Comparison of ENCODE assay signal across 14 mouse cellular contexts in the genomic region with DNA sequence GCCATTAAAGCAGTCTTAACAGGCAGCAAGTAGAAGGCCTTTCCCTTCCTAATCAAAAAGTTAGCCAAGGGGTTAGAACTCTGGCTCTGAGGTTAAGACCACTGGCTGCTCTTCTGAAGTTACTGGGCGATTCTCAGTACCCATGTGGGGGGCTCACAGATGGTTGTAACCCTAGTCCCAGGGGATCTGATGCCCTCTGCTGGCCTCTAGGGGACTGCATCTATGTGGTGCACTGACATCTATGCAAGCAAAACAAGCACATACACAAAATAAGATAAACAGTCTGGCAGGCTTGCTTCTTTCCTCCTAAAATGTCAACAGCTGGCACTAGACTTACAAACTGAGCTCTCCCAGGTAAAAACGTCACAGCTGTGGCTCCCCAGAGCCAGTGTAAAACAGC. TPM values are rescaled to one million over a fixed set of nuclear protein-coding genes. Genes with fewer than 3 reads are reported as not detected.
DNase-seq lines count a peak whose midpoint lies in the region; ATAC-seq and TF ChIP-seq lines count a peak whose summit lies in the region.
"Had no signal": no experiment of that assay in that cellular context is flagged by ENCODE, and none has a peak within 500 bp of the region (broad histone marks: within the 10 kb centered on the region; RNA-seq: fewer than 3 reads in every experiment).

No protein-coding gene starts in this region.

- H3K4me1 ChIP-seq in forebrain, postnatal 0 days (ENCODE audit: insufficient read depth) = no peaks in the 10 kb centered on the region
- H3K4me1 ChIP-seq in forebrain, embryonic 11.5 days (replicated peaks; ENCODE audit: control insufficient read depth, insufficient read depth, low read length) = peaks cover 5% of the 10 kb centered on the region
- H3K4me1 ChIP-seq in liver, postnatal 0 days (ENCODE audit: insufficient read depth) = no peaks in the 10 kb centered on the region
- peaks cover 5% of the 10 kb centered on the region; the same call in 1 of the 2 replicates for H3K4me1 ChIP-seq in liver, embryonic 11.5 days (replicated peaks; ENCODE audit: control insufficient read depth, insufficient read depth, low read length)
- no peaks in the 10 kb centered on the region for H3K4me1 ChIP-seq in bone marrow macrophage, adult 2 months (ENCODE audit: control insufficient read depth, insufficient read depth, low read length)
- H3K4me1 ChIP-seq: lung, embryonic 15.5 days had no signal

- H3K9ac ChIP-seq in forebrain, postnatal 0 days = no peak overlapping the region
- no peak overlapping the region for H3K9ac ChIP-seq in forebrain, embryonic 11.5 days (ENCODE audit: low read length)
- no peak overlapping the region for H3K9ac ChIP-seq in liver, postnatal 0 days (replicated peaks)
- no peak overlapping the region for H3K9ac ChIP-seq in liver, embryonic 11.5 days (ENCODE audit: low read depth, low read length)
- H3K9ac ChIP-seq: lung, embryonic 15.5 days; midbrain, embryonic 12.5 days; neural tube, embryonic 12.5 days had no signal

- H3K36me3 ChIP-seq in forebrain, postnatal 0 days (ENCODE audit: insufficient read depth) = peaks cover 16% of the 10 kb centered on the region; the same call in 1 of the 2 replicates
- H3K36me3 ChIP-seq in forebrain, embryonic 11.5 days (ENCODE audit: control insufficient read depth, insufficient read depth, low read length) = no peaks in the 10 kb centered on the region
- H3K36me3 ChIP-seq in liver, postnatal 0 days (replicated peaks; ENCODE audit: insufficient read depth, low read length) = peaks cover 19% of the 10 kb centered on the region
- 0 out of 2 replicates have a peak, but pooled peaks cover 2% of the 10 kb centered on the region for H3K36me3 ChIP-seq in liver, embryonic 11.5 days (ENCODE audit: control insufficient read depth, insufficient read depth, low read length)
- H3K36me3 ChIP-seq in C2C12 (ENCODE audit: control insufficient read depth, insufficient read depth) = peaks cover 13% of the 10 kb centered on the region

- no peak for ATAC-seq in forebrain, postnatal 0 days
- no peak for ATAC-seq in forebrain, embryonic 11.5 days (replicated peaks; ENCODE audit: low FRiP score)
- no peak for ATAC-seq in liver, postnatal 0 days
- ATAC-seq in liver, embryonic 11.5 days (replicated peaks; ENCODE audit: low FRiP score) = no peak
- ATAC-seq: intestine, embryonic 16.5 days had no signal

- 0 out of 2 replicates have a peak, but pooled peaks have one; percentile 16 for TF ChIP-seq CTCF in forebrain, postnatal 0 days (IDR thresholded peaks at IDR 0.05; ENCODE audit: low read depth)
- TF ChIP-seq CTCF in liver, postnatal 0 days (IDR thresholded peaks at IDR 0.05; ENCODE audit: low read depth) = peak; percentile 46
- TF ChIP-seq CTCF in C2C12 (IDR thresholded peaks at IDR 0.05; ENCODE audit: control insufficient read depth, insufficient read depth, insufficient read length) = peak; percentile 4
- TF ChIP-seq CTCF in bone marrow macrophage, adult 2 months (IDR thresholded peaks at IDR 0.05; ENCODE audit: low read depth, low read length) = peak; percentile 24; the same call in 1 of the 2 replicates

- whole genome bisulfite sequencing in forebrain, postnatal 0 days = 58% methylated on average over 2 of the region's 2 CpGs
- 73% methylated on average over 2 of the region's 2 CpGs for WGBS in forebrain, embryonic 11.5 days
- WGBS in liver, postnatal 0 days (ENCODE audit: insufficient replicate concordance) = 54% methylated on average over 2 of the region's 2 CpGs
- 59% methylated on average over 2 of the region's 2 CpGs for WGBS in liver, embryonic 11.5 days

- H3K9me3 ChIP-seq in forebrain, postnatal 0 days (ENCODE audit: low read length) = no peaks in the 10 kb centered on the region
- H3K9me3 ChIP-seq in forebrain, embryonic 11.5 days (ENCODE audit: control insufficient read depth, low read length) = 0 out of 2 replicates have a peak, but pooled peaks cover under 1% of the 10 kb centered on the region
- no peaks in the 10 kb centered on the region for H3K9me3 ChIP-seq in liver, postnatal 0 days (ENCODE audit: low read length)
- H3K9me3 ChIP-seq in liver, embryonic 11.5 days (ENCODE audit: control insufficient read depth, low read length) = no peaks in the 10 kb centered on the region
- H3K9me3 ChIP-seq: lung, embryonic 15.5 days had no signal

- no peak for DNase-seq in forebrain, postnatal 0 days
- DNase-seq in forebrain, embryonic 11.5 days (ENCODE audit: low spot score) = no peak
- DNase-seq in liver, postnatal 0 days = no peak
- DNase-seq in liver, embryonic 11.5 days (ENCODE audit: low spot score) = no peak
- no peak for DNase-seq in adrenal gland, postnatal 14 days
- no peak for DNase-seq in natural killer cell, adult 2 months (ENCODE audit: low spot score in 2 of 2)
- DNase-seq: heart, adult 18-20 months; heart, postnatal 36 days had no signal

- no peak overlapping the region for H3ac ChIP-seq in C2C12 (ENCODE audit: control insufficient read depth, insufficient read length, low read depth)

- H3K79me3 ChIP-seq in C2C12 (ENCODE audit: low read depth) = no peaks in the 10 kb centered on the region

- no peak overlapping the region for H3K4me3 ChIP-seq in forebrain, postnatal 0 days (ENCODE audit: low read depth, low read length)
- H3K4me3 ChIP-seq in forebrain, embryonic 11.5 days (ENCODE audit: low read depth, low read length) = no peak overlapping the region
- H3K4me3 ChIP-seq in liver, postnatal 0 days (ENCODE audit: low read depth, low read length) = no peak overlapping the region
- no peak overlapping the region for H3K4me3 ChIP-seq in liver, embryonic 11.5 days (ENCODE audit: low read depth, low read length)
- no peak overlapping the region for H3K4me3 ChIP-seq in C2C12 (ENCODE audit: insufficient read depth, poor library complexity, severe bottlenecking)
- H3K4me3 ChIP-seq in bone marrow macrophage, adult 2 months (ENCODE audit: insufficient read depth, low read length) = no peak overlapping the region
- H3K4me3 ChIP-seq: lung, embryonic 15.5 days; midbrain, embryonic 12.5 days; neural tube, embryonic 12.5 days had no signal

- H3K27me3 ChIP-seq in forebrain, postnatal 0 days (ENCODE audit: insufficient read depth, low read length) = no peaks in the 10 kb centered on the region; the same call in 1 of the 2 replicates
- H3K27me3 ChIP-seq in forebrain, embryonic 11.5 days (ENCODE audit: control insufficient read depth, insufficient read depth, low read length) = peaks cover 6% of the 10 kb centered on the region
- H3K27me3 ChIP-seq in liver, postnatal 0 days (ENCODE audit: insufficient read depth, low read length) = no peaks in the 10 kb centered on the region
- H3K27me3 ChIP-seq in liver, embryonic 11.5 days (replicated peaks; ENCODE audit: control insufficient read depth, insufficient read depth, low read length) = peaks cover 4% of the 10 kb centered on the region; the same call in 1 of the 2 replicates
- H3K27me3 ChIP-seq in C2C12 (ENCODE audit: control insufficient read depth, insufficient read depth, insufficient read length) = no peaks in the 10 kb centered on the region

- H3K79me2 ChIP-seq in C2C12 (ENCODE audit: control insufficient read depth, insufficient read depth) = no peaks in the 10 kb centered on the region

- no peak for TF ChIP-seq EP300 in liver, postnatal 0 days (IDR thresholded peaks at IDR 0.05; ENCODE audit: low read depth)

- H3K27ac ChIP-seq in forebrain, postnatal 0 days (ENCODE audit: low read depth, low read length) = no peak overlapping the region
- H3K27ac ChIP-seq in forebrain, embryonic 11.5 days (ENCODE audit: low read depth, low read length) = no peak overlapping the region
- no peak overlapping the region for H3K27ac ChIP-seq in liver, postnatal 0 days (ENCODE audit: low read depth)
- no peak overlapping the region for H3K27ac ChIP-seq in liver, embryonic 11.5 days (ENCODE audit: low read depth, low read length)
- H3K27ac ChIP-seq in bone marrow macrophage, adult 2 months (ENCODE audit: insufficient read depth, low read depth, low read length) = no peak overlapping the region
- H3K27ac ChIP-seq: lung, embryonic 15.5 days; midbrain, embryonic 12.5 days; neural tube, embryonic 12.5 days had no signal

- no peak overlapping the region for H3K4me2 ChIP-seq in forebrain, postnatal 0 days (ENCODE audit: low read depth)
- no peak overlapping the region for H3K4me2 ChIP-seq in forebrain, embryonic 11.5 days (ENCODE audit: low read depth, low read length, severe bottlenecking)
- H3K4me2 ChIP-seq in liver, postnatal 0 days (ENCODE audit: low read depth, low read length) = no peak overlapping the region
- no peak overlapping the region for H3K4me2 ChIP-seq in liver, embryonic 11.5 days
- H3K4me2 ChIP-seq: lung, embryonic 15.5 days; midbrain, embryonic 12.5 days; neural tube, embryonic 12.5 days had no signal

- TF ChIP-seq POLR2A in bone marrow macrophage, adult 2 months (IDR thresholded peaks at IDR 0.05; ENCODE audit: borderline replicate concordance, low read depth, low read length) = no peak

RNA-seq across cellular contexts. Expression of gene Marveld2, which starts 3.9 kb away (rescaled TPM):
- total RNA-seq in forebrain, postnatal 0 days (2014; rRNA removed) = 1.0 and 1.8 TPM in 2 replicates
- 1.1 and 1.3 TPM in 2 replicates for polyA plus RNA-seq in forebrain, postnatal 0 days (2015; fragmentation: Nextera tagmentation; extraction: Ambion mirVana)
- polyA plus RNA-seq in forebrain, embryonic 11.5 days (2014; fragmentation: Nextera tagmentation; extraction: Ambion mirVana) = 2.7 and 4.1 TPM in 2 replicates
- polyA plus RNA-seq in liver, postnatal 0 days (2015; fragmentation: Nextera tagmentation; extraction: Ambion mirVana) = 8.6 and 9.4 TPM in 2 replicates
- 9.1 and 9.5 TPM in 2 replicates for polyA plus RNA-seq in liver, embryonic 11.5 days (2014; fragmentation: Nextera tagmentation; extraction: Ambion mirVana)
- polyA plus RNA-seq in C2C12 (2012; fragmentation: generic; extraction: Trizol) = 0.05 TPM
- 0.47 TPM in 1 of 2 replicates, not detected in the other for polyA plus RNA-seq in bone marrow macrophage, adult 2 months (2012; ENCODE audit: insufficient read depth, insufficient read length, missing spikeins)
- 0.89 and 1.0 TPM in 2 replicates for total RNA-seq in adrenal gland, postnatal 14 days (2021)

RNA-seq across cellular contexts. Expression of gene Ak6, which starts 37.9 kb away (rescaled TPM):
- 162 and 212 TPM in 2 replicates for total RNA-seq in forebrain, postnatal 0 days (2014; rRNA removed)
- polyA plus RNA-seq in forebrain, postnatal 0 days (2015; fragmentation: Nextera tagmentation; extraction: Ambion mirVana) = 401 and 512 TPM in 2 replicates
- 344 and 354 TPM in 2 replicates for polyA plus RNA-seq in forebrain, embryonic 11.5 days (2014; fragmentation: Nextera tagmentation; extraction: Ambion mirVana)
- polyA plus RNA-seq in liver, postnatal 0 days (2015; fragmentation: Nextera tagmentation; extraction: Ambion mirVana) = 120 and 123 TPM in 2 replicates
- 328 and 349 TPM in 2 replicates for polyA plus RNA-seq in liver, embryonic 11.5 days (2014; fragmentation: Nextera tagmentation; extraction: Ambion mirVana)
- polyA plus RNA-seq in C2C12 (2012; fragmentation: generic; extraction: Trizol) = 139 TPM
- 93.3 and 95.3 TPM in 2 replicates for polyA plus RNA-seq in bone marrow macrophage, adult 2 months (2012; ENCODE audit: insufficient read depth, insufficient read length, missing spikeins)
- total RNA-seq in adrenal gland, postnatal 14 days (2021) = 73.1 and 80.9 TPM in 2 replicates

RNA-seq across cellular contexts. Expression of gene Rad17, which starts 37.9 kb away (rescaled TPM):
- 22.2 and 28.2 TPM in 2 replicates for total RNA-seq in forebrain, postnatal 0 days (2014; rRNA removed)
- 11.3 and 13.3 TPM in 2 replicates for polyA plus RNA-seq in forebrain, postnatal 0 days (2015; fragmentation: Nextera tagmentation; extraction: Ambion mirVana)
- polyA plus RNA-seq in forebrain, embryonic 11.5 days (2014; fragmentation: Nextera tagmentation; extraction: Ambion mirVana) = 24.9 and 26.4 TPM in 2 replicates
- polyA plus RNA-seq in liver, postnatal 0 days (2015; fragmentation: Nextera tagmentation; extraction: Ambion mirVana) = 9.2 and 10.5 TPM in 2 replicates
- 32.1 and 33.5 TPM in 2 replicates for polyA plus RNA-seq in liver, embryonic 11.5 days (2014; fragmentation: Nextera tagmentation; extraction: Ambion mirVana)
- polyA plus RNA-seq in C2C12 (2012; fragmentation: generic; extraction: Trizol) = 6.2 TPM
- polyA plus RNA-seq in bone marrow macrophage, adult 2 months (2012; ENCODE audit: insufficient read depth, insufficient read length, missing spikeins) = 17.5 and 18.6 TPM in 2 replicates
- 20.8 and 22.0 TPM in 2 replicates for total RNA-seq in adrenal gland, postnatal 14 days (2021)

RNA-seq across cellular contexts. Expression of gene Taf9, which starts 38.5 kb away (rescaled TPM):
- 50.1 and 50.8 TPM in 2 replicates for total RNA-seq in forebrain, postnatal 0 days (2014; rRNA removed)
- polyA plus RNA-seq in forebrain, postnatal 0 days (2015; fragmentation: Nextera tagmentation; extraction: Ambion mirVana) = 40.8 and 57.6 TPM in 2 replicates
- 22.4 and 22.6 TPM in 2 replicates for polyA plus RNA-seq in forebrain, embryonic 11.5 days (2014; fragmentation: Nextera tagmentation; extraction: Ambion mirVana)
- 17.7 and 20.1 TPM in 2 replicates for polyA plus RNA-seq in liver, postnatal 0 days (2015; fragmentation: Nextera tagmentation; extraction: Ambion mirVana)
- polyA plus RNA-seq in liver, embryonic 11.5 days (2014; fragmentation: Nextera tagmentation; extraction: Ambion mirVana) = 25.1 and 26.0 TPM in 2 replicates
- 6.3 TPM for polyA plus RNA-seq in C2C12 (2012; fragmentation: generic; extraction: Trizol)
- 2.1 and 3.5 TPM in 2 replicates for polyA plus RNA-seq in bone marrow macrophage, adult 2 months (2012; ENCODE audit: insufficient read depth, insufficient read length, missing spikeins)
- 7.8 and 14.5 TPM in 2 replicates for total RNA-seq in adrenal gland, postnatal 14 days (2021)

RNA-seq across cellular contexts. Expression of gene Ccdc125, which starts 56.6 kb away (rescaled TPM):
- 0.19 and 1.0 TPM in 2 replicates for total RNA-seq in forebrain, postnatal 0 days (2014; rRNA removed)
- 0.80 and 1.3 TPM in 2 replicates for polyA plus RNA-seq in forebrain, postnatal 0 days (2015; fragmentation: Nextera tagmentation; extraction: Ambion mirVana)
- 2.6 and 2.9 TPM in 2 replicates for polyA plus RNA-seq in forebrain, embryonic 11.5 days (2014; fragmentation: Nextera tagmentation; extraction: Ambion mirVana)
- 6.1 and 7.0 TPM in 2 replicates for polyA plus RNA-seq in liver, postnatal 0 days (2015; fragmentation: Nextera tagmentation; extraction: Ambion mirVana)
- 8.1 and 8.8 TPM in 2 replicates for polyA plus RNA-seq in liver, embryonic 11.5 days (2014; fragmentation: Nextera tagmentation; extraction: Ambion mirVana)
- polyA plus RNA-seq in C2C12 (2012; fragmentation: generic; extraction: Trizol) = 0.01 TPM
- polyA plus RNA-seq in bone marrow macrophage, adult 2 months (2012; ENCODE audit: insufficient read depth, insufficient read length, missing spikeins) = 7.6 and 9.3 TPM in 2 replicates
- total RNA-seq in adrenal gland, postnatal 14 days (2021) = 2.1 and 3.0 TPM in 2 replicates
